Mouse (Mus musculus) lung, postnatal 14 days (tissue): Measurements from ENCODE around the gene Cul3.

Experiments used
- DNase-seq: peaks from one replicate; pipeline ENCODE4 v3.0.0; 2021

Cul3 gene

DNA sequence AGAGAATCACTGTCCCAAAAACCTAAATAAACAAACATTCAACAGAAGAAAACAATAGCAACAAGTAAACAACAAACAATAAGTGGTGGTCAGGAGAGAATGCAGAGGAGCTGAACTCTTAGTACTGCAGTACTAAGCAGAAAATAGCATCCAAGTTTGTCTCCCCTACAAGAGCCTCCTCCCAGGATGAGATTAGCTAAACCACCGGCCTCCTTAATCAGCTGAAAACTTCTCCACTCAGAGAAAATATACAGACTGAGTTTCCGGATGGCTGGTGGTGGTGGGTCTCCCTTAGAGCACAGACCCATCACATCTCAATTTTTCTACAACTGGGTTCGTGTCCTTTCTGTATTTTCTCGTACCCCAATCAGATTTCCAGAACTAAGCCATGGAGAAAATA, 47.0 kb downstream of the Cul3 start:
- no peak for DNase-seq

DNA sequence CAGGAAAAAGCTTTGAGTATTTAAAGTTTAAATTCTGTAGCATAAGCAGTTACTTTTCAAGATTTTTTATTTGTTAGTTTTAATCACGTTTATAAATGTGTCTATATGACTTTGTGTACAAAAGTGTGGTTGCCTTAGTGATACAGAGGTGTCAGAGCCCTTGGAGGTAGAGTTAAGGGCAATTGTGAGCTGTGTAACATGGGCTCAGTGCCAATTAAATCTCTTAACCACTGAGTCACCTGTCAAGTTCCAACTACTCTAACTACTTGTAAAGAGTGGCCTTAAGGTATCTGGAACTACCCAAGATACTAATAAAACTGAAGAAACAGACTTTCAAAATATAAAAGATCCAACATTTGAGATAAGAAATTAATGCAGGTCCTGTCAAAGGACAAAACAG, 61.5 kb downstream of the Cul3 start:
- no peak for DNase-seq

DNA sequence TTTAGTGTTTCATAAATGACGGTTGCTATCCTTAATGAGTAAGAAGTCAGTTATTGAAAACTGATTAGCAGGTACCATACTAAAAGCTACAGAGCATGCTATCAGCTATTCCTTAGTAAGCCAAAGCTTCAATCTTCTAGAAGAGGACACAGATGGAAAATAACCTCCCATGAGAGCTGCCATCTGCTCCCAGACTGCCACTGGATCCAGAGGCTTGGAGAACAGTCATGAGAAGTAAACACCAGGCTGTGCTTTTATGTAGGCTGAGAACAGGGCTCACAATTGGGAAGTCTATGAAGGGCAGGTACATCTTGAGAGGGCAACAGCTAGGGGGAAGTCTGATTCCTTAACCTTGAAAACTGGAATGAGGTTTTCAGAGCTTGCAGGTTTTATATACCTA, 79.8 kb downstream of the Cul3 start:
- no peak for DNase-seq

DNA sequence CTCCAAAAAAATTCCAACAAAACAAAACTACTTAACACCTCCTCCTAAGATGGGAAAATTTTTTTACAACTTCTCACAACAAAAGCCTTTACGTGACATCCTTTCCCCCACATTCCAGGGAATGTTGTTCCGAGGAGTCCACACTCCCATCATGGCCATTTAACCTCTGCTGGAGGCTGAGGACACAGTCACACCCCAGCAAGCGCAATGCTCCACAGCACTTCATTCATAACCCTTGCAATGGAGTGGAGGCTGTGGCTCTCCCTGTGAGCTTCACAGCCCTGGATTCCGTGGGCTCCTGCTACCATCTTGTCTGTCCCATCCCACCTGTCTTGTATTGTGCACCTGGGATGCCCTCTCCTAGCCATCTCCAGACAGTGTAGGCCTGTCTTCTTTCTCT, 81.6 kb downstream of the Cul3 start:
- DNase-seq: no peak

DNA sequence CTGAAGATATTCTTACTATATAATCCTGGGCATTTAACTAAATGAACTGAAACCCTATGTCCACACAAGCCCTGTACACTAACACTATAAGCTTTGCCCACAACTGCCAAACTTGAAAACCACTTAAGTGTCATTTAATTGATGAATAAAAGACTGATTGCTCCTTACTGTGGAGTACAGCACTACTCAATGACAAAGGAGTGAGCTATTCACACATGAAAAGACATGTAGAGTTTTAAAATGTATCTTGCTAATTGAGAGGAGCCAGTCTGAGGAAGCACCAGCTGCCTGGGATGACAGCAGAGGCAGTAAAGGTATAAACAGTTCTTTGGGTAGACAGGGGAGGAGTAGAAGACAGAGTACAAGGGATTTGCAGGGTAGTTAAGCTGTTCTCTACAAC, 87.0 kb downstream of the Cul3 start:
- no peak for DNase-seq

DNA sequence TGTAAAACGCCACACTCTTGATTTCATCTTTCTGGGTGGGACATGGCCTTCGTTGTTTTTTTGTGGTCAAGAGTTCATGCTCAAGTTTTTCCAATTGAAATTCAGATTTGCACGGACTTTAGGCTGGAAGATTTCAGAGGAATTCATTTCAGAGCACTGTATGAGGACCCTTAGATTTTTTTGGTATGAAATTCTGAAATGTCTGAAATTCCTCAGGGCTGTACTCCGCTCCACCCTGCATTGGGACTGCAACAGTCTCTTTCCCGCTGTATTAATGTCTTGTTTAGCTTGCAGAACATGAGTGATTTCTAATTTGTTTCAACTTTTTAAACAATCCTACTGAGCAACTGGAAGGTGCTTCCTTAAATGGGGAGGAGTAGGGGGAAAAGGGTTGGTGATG, 90.0 kb downstream of the Cul3 start:
- no peak for DNase-seq

DNA sequence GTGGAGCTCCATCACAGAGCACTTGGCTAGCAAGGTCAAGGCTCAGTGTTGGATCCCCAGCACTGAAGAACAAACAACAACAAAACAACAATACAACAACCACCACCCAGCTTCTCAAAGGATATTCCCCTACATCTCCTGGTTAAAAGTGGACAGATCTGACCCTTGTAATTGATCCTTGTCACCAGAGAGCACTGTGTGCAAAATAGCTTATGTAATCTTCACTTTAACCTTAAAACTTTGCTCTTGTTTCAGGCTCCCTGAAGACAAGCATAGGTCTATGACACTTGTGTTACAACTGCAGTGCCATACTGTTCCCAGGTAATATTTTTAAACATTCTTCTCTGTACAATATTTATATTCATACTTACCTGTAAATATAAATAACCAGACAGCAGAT, 93.1 kb downstream of the Cul3 start:
- DNase-seq: no peak

DNA sequence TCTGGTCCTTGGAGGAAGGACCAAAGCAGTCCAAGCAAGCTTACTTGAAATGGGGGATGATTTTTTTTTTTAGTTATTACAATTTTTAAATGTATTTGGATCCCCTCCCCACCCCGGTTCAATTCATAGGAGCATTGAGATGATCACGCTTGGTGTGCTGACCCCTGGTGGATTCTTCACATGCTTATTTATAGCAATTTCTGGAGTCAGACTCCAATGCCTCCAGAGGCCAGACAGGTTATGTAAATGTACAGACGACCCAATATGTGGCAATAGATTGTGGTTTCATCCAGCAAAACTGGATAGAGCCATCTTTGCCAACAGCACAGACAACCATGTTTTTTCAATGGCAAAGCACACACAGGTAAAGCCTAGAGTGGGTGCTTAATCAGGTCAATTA, 96.2 kb downstream of the Cul3 start:
- DNase-seq: peak; percentile 13

DNA sequence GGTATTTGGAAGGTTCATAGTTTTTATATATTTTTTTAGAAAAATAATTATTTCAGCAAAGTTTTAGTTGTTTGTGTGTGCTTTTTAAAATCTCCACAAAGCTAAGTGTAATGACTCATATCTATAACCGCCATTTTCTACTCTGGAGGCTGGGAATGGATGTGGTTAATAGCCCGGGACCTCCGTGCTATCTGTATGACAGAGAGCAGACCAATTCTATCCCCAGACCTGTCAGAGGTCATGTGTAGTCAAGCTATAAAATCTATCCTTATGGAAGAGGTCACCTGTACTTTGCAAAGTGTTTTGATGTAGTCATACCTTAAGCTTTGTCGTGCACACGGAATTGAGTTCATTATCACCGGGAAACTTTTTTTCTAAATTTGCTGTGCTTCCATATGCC, 98.7 kb downstream of the Cul3 start:
- DNase-seq: no peak

DNA sequence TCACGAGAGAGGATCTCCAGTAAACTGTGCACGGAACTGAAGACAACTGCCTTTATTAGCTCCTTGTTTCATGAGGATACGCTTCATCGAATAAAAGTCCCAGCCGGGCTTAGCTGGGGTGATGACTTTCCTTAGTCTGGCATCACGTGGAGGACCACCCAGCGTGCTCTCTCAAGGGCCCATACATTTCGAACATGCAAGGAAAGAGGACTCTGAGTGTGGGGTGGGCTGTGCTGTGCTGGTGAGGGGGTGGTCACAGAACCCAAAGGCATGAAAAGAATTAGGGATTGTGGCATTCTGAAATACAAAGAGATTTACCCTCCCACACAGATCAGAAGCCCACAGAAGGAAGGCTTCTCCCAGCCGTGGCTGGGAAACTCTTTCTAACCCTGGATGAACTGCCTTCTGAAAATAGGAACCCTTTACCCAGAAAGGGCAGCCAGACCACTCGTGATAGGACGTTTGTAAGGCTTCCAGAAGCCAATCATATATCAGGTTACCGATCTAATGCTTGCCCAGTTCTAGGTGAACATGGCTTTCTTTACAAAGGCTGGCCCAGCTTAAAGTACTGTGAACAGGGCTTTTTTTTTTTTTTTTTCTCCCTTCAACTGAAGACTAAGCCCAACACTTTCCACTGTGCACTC, 100.1 kb downstream of the Cul3 start:
- DNase-seq: no peak

DNA sequence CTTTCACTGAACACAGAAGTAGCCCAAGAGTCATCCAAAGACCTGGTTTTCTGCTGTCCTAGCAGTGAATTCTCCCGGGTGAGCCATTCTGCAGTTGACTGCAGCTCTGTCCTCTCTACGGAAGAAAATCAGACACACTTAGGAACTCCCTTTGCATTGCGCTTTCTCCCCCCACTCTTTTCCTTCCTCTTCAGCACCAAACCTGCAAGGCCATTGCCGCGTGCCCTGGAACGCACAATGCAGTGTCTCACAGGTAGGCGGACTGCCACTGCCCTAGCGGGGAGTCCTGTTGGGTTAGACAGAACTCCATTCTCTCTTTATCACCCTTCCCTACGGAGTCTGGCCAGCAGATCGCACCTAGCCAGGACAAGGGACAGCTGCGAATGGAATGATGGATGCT, 100.8 kb downstream of the Cul3 start:
- no peak for DNase-seq

DNA sequence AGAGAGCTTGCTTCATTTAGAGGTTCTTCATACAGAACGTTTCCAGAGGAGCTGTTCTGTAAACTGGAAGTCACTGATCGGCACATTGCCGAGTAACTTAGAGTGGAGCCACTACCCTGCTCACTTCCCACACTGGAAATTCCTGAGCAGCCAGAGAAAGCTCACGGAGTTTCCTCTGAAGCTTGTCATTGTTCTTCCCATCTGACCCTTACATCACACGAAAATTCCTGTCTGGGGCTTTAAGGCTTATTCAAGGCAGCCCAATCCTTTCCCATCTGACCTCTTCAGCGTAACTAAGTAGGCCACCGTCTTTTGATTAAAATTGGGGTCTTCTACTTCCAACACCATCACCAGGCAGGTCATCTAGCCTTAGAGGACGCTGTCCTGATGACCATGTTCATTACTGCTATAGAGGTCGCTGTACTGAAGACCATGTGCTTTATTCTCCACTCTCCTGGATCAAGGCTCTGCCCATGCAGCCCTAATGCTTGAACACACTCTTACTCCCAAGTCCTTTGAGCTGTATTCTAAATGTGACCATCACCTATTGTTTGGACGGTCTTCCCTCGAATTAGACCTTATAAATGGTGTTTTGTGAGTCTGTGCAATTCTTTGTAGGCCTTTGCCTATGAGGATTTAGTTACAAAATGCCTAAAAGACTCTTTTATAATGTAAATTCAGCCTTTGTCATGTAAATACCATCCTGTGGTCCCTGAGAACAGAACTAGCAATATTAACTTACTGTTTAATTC, 103.2 kb downstream of the Cul3 start:
- DNase-seq: peak; percentile 23

DNA sequence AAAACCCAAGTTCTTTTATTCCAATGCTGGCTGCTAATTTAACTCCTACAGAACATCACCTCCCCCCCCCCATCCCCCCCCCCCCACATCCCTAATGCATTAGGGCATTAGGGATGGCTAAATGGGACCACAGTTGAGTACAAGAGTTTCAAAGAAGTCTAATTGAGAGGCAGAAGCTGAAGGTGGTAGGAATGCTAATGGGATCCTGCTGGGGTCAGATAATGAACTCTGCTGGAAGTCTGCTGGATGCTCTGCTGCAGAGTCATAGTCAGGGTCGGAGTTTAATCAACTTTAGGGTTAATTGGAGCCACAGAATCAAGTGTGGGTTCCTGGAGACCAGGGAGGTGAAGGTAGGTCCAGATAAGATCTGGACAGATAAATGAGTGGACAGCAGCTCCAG, 104.2 kb downstream of the Cul3 start:
- DNase-seq: no peak

DNA sequence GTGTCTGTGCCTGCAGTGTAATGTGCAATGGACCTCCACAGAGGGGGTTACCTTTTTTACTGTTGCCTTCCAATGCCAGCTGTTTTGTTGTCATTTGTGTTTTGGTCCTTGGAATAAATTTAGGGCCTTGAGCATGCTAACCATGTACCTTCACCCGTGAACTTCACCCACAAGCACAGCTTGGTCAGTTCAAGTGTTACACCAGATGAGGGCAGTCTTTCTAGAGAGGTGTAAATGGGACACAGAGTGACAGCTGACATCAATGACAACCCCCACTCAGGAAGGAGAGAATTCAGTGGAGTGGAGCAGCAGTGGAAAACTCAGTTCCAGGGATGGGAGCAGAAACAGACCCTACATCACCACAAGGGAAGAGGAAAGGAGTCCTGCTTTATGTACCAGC, 109.7 kb downstream of the Cul3 start:
- DNase-seq: no peak

DNA sequence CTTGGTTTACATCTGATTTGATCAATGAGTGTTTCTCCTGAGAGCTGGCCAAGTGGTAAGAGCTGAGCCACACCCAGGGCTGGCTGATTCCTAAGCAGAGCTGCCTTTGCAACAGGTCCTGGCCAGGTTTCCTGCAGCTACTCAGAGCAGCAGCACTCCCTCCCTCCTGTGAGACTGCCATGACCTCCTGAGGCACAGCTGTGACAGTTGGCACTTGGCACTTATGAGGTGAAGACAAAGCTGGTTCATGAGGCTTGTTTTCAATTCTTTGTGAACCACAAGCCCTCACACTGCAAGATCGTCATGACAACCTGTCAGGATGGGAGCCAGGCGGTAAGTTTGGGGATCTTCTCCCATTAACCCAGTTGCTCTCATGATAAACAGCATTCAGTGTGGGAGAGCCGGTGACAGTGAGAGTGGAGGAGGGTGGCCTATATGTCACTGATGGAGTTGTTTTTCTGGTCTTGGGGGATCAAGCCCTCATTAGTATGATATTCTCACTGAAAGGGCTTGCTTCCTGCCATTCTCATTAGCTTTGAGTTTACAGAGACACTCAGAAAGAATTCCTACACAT, 115.4 kb downstream of the Cul3 start:
- DNase-seq: no peak

DNA sequence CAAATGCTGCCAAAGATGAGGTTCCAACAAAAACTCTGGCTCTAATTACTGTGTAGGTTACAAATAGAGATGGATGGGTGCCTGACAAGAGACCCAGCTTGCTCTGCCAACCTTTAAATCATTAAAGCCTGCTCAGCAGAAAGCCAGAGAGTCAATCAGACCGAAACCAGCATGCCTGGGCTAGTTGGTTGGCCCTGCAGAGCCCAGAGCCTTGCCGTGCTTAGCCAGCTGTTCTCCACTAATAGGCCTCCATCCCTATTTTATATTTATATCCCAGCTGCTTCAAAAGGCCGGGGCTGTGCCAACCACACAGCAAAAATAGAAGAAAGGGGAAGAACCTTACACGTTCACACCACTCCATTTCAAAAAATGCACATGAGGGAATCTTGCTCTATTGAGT, 119.1 kb downstream of the Cul3 start:
- DNase-seq: no peak

DNA sequence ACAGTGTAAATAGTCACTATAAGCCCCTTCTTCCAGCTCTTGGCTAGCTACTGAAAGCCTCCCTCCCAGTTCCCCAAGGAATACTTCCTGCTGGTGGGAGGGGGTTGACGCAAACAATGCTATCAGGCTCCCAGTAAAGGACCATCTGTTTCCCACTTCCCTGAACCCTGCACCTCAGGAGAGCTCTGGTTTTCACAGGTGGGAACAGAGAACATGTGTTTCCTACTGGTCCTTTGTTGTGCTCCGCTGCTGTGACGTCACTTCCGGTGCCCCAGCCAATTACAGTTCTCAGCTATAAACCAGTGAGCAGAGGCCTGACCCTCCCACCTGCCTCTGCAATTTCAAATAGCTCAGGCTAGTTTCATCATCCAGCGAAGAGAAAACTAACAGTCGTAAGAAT, 122.0 kb downstream of the Cul3 start, which contains the start of gene Fam124b:
Gene Fam124b (minus strand): TSS at position 206 of the 400 bp plus-strand sequence.
- DNase-seq: peak; percentile 68
